Mouse (Mus musculus) testis, adult 2 months (tissue): ENCODE measurements at regions not wholly inside any gene's neighbourhood (a gene's known extent, or its start where the extent isn't known, plus 50 kb on each side); places are given as distances from the start of the nearest gene placed in this dataset.

Experiments used
- CTCF ChIP-seq: fragments of 200-500 bp; IDR thresholded peaks from 2 replicates; pipeline ENCODE4 v1.5.1; 2012; ENCODE audit warnings: low read depth, mild to moderate bottlenecking, inconsistent platforms, low read length, moderate library complexity; ENCODE audit not compliant: control insufficient read depth, insufficient read depth, insufficient replicate concordance
- POLR2A ChIP-seq: fragments of 200-500 bp; IDR thresholded peaks from 2 replicates; pipeline ENCODE4 v1.6.1; 2012; ENCODE audit warnings: low read depth, mild to moderate bottlenecking, inconsistent platforms, low read length, moderate library complexity; ENCODE audit not compliant: control insufficient read depth

DNA sequence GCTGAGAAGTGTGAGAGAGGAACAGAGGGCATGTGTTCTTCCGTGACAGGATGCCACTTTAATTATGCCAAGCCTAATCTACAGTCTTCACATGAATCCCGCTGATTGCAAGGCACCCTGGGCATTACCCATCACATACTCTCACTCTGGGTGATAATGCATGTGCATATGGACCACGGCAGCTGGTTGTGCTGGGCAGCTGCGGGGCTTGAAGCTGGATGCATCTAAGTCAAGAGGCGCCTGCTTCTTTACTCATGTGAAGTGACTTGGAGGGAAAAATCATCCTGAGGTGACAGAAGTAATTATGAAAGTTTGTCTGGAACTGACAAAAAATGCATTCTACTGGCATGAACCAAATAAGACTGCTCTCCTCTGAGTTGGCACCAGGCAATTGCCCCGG, 311.2 kb downstream of the Icos start:
- TF ChIP-seq CTCF (no peak), POLR2A (no peak)
